Comparison of ENCODE assay signal across 10 mouse cellular contexts in genomic region chr13:111491046-111491756, GRCm38 (mm10). TPM values are rescaled to one million over a fixed set of nuclear protein-coding genes. Genes with fewer than 3 reads are reported as not detected.
A peak's percentile ranks its signal among the peaks of the same experiment; 100 is the strongest.
DNase-seq lines count a peak whose midpoint lies in the region; ATAC-seq and TF ChIP-seq lines count a peak whose summit lies in the region.
"Had no signal": no experiment of that assay in that cellular context is flagged by ENCODE, and none has a peak within 500 bp of the region (broad histone marks: within the 10 kb centered on the region; RNA-seq: fewer than 3 reads in every experiment).

No protein-coding gene starts in this region.

- H3K9ac ChIP-seq in intestine, postnatal 0 days (ENCODE audit: low read depth, low read length): no peak overlapping the region
- no peak overlapping the region for H3K9ac ChIP-seq in neural tube, embryonic 14.5 days (replicated peaks; ENCODE audit: low read depth, low read length)

- H3K4me1 ChIP-seq in megakaryocyte, embryonic 14.5 days: peaks cover 7% of the 10 kb centered on the region; the same call in 1 of the 2 replicates
- 0 out of 2 replicates have a peak, but pooled peaks cover 8% of the 10 kb centered on the region for H3K4me1 ChIP-seq in intestine, postnatal 0 days (replicated peaks; ENCODE audit: control insufficient read depth, insufficient read depth, low read length)
- H3K4me1 ChIP-seq in neural tube, embryonic 14.5 days (ENCODE audit: control insufficient read depth, insufficient read depth, low read length): peaks cover 7% of the 10 kb centered on the region; the same call in 1 of the 2 replicates

- WGBS in intestine, postnatal 0 days: 34% methylated on average over 13 of the region's 13 CpGs
- WGBS in neural tube, embryonic 14.5 days: 24% methylated on average over 13 of the region's 13 CpGs

- DNase-seq in cerebellum, adult 8-10 months: peak; percentile 10
- DNase-seq in cerebellum, postnatal 25 days: no peak
- no peak for DNase-seq in urinary bladder, adult 2 months (ENCODE audit: low spot score)
- DNase-seq in ovary, postnatal 10 days (ENCODE audit: low spot score): no peak

- peaks cover 15% of the 10 kb centered on the region for H3K27me3 ChIP-seq in megakaryocyte, embryonic 14.5 days (replicated peaks)
- H3K27me3 ChIP-seq in intestine, postnatal 0 days (replicated peaks; ENCODE audit: control insufficient read depth, insufficient read depth, low read length): no peaks in the 10 kb centered on the region
- peaks cover 8% of the 10 kb centered on the region for H3K27me3 ChIP-seq in neural tube, embryonic 14.5 days (ENCODE audit: control insufficient read depth, insufficient read depth, low read length)

- no peak for ATAC-seq in megakaryocyte, adult 5-6 weeks (ENCODE audit: poor library complexity, severe bottlenecking)
- no peak for ATAC-seq in intestine, postnatal 0 days
- ATAC-seq in neural tube, embryonic 14.5 days (ENCODE audit: low read depth): no peak

- H3K36me3 ChIP-seq in megakaryocyte, embryonic 14.5 days (replicated peaks; ENCODE audit: low read length): no peaks in the 10 kb centered on the region
- H3K36me3 ChIP-seq in intestine, postnatal 0 days (ENCODE audit: control insufficient read depth, insufficient read depth): no peaks in the 10 kb centered on the region
- H3K36me3 ChIP-seq in neural tube, embryonic 14.5 days (ENCODE audit: control insufficient read depth, insufficient read depth, low read length): no peaks in the 10 kb centered on the region

- peak overlapping the region; percentile 93 for H3K4me3 ChIP-seq in megakaryocyte, embryonic 14.5 days (replicated peaks)
- peak overlapping the region; percentile 55 for H3K4me3 ChIP-seq in intestine, postnatal 0 days (ENCODE audit: low read depth, low read length)
- H3K4me3 ChIP-seq in neural tube, embryonic 14.5 days (ENCODE audit: low read depth, low read length): peak overlapping the region; percentile 93; the same call in 1 of the 2 replicates

- no peaks in the 10 kb centered on the region for H3K9me3 ChIP-seq in megakaryocyte, embryonic 14.5 days
- no peaks in the 10 kb centered on the region for H3K9me3 ChIP-seq in intestine, postnatal 0 days (ENCODE audit: control insufficient read depth)
- no peaks in the 10 kb centered on the region for H3K9me3 ChIP-seq in neural tube, embryonic 14.5 days (ENCODE audit: control insufficient read depth, low read length)

- H3K27ac ChIP-seq in intestine, postnatal 0 days (ENCODE audit: low read depth, low read length): no peak overlapping the region
- no peak overlapping the region for H3K27ac ChIP-seq in neural tube, embryonic 14.5 days (ENCODE audit: low read depth, low read length)

- peak overlapping the region; percentile 76 for H3K4me2 ChIP-seq in intestine, postnatal 0 days (replicated peaks; ENCODE audit: low read depth)
- peak overlapping the region; percentile 62 for H3K4me2 ChIP-seq in neural tube, embryonic 14.5 days (ENCODE audit: low read depth, low read length)

- no peak for TF ChIP-seq CTCF in intestine, postnatal 0 days (IDR thresholded peaks at IDR 0.05; ENCODE audit: low read depth)

RNA-seq across cellular contexts. Expression of gene Gpbp1, which starts 1.3 kb away (rescaled TPM):
- 3.7 TPM in 1 of 2 replicates, not detected in the other for polyA plus RNA-seq in megakaryocyte, embryonic 14.5 days (2012; ENCODE audit: insufficient read depth, low replicate concordance)
- 92.4 and 96.8 TPM in 2 replicates for total RNA-seq in megakaryocyte, adult 5-6 weeks (2015)
- 136 and 150 TPM in 2 replicates for total RNA-seq in megakaryocyte, adult 5-6 weeks (2017)
- polyA plus RNA-seq in intestine, postnatal 0 days (2015; fragmentation: Nextera tagmentation; extraction: Ambion mirVana): 33.2 and 36.3 TPM in 2 replicates
- polyA plus RNA-seq in neural tube, embryonic 14.5 days (2014; fragmentation: Nextera tagmentation; extraction: Ambion mirVana): 97.9 and 112 TPM in 2 replicates
- 36.1 and 39.1 TPM in 2 replicates for polyA plus RNA-seq in urinary bladder, adult 2 months (2012; rRNA removed)

RNA-seq across cellular contexts. Expression of gene Gm49496, which starts 58.5 kb away (rescaled TPM):
- not detected in 2 replicates for polyA plus RNA-seq in megakaryocyte, embryonic 14.5 days (2012; ENCODE audit: insufficient read depth, low replicate concordance)
- total RNA-seq in megakaryocyte, adult 5-6 weeks (2015): not detected in 2 replicates
- not detected in 2 replicates for total RNA-seq in megakaryocyte, adult 5-6 weeks (2017)
- not detected in 2 replicates for polyA plus RNA-seq in intestine, postnatal 0 days (2015; fragmentation: Nextera tagmentation; extraction: Ambion mirVana)
- not detected in 2 replicates for polyA plus RNA-seq in neural tube, embryonic 14.5 days (2014; fragmentation: Nextera tagmentation; extraction: Ambion mirVana)
- not detected in 2 replicates for polyA plus RNA-seq in urinary bladder, adult 2 months (2012; rRNA removed)
- total RNA-seq: common myeloid progenitor, adult 5-6 weeks had no signal
- polyA plus RNA-seq: C2C12 had no signal
